Mouse (Mus musculus): ENCODE results near the gene Rbm4.
"Not testable (repeated sequence)": the region's sequence is repeated elsewhere in the genome, so short reads cannot be mapped to it uniquely, and the experiment has no call there.

DNA sequence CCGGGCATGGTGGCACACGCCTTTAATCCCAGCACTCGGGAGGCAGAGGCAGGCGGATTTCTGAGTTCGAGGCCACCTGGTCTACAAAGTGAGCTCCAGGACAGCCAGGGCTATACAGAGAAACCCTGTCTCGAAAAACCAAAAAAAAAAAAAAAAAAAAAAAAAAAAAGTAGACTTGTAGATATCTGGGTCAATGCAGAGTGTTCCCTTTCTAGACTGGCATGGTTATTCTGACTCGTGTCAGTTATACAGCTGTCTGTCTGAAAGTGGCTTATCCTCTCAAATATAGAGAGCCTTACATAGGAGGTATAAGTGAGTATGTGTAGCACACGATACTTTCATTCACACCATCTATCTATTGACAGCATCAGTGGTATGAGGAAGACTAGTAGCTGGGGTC is 33.2 kb downstream of the Rbm4 start:
- not testable (repeated sequence) for TF ChIP-seq CTCF (IDR thresholded peaks at IDR 0.05; ENCODE audit: low read depth, low read length); POLR2A (IDR thresholded peaks at IDR 0.05; ENCODE audit: insufficient read depth, low read length); EP300 (IDR thresholded peaks at IDR 0.05; ENCODE audit: insufficient read depth, low read depth, low read length)
